Mouse (Mus musculus): ENCODE results near the gene Capn2.

Capn2 gene

DNA sequence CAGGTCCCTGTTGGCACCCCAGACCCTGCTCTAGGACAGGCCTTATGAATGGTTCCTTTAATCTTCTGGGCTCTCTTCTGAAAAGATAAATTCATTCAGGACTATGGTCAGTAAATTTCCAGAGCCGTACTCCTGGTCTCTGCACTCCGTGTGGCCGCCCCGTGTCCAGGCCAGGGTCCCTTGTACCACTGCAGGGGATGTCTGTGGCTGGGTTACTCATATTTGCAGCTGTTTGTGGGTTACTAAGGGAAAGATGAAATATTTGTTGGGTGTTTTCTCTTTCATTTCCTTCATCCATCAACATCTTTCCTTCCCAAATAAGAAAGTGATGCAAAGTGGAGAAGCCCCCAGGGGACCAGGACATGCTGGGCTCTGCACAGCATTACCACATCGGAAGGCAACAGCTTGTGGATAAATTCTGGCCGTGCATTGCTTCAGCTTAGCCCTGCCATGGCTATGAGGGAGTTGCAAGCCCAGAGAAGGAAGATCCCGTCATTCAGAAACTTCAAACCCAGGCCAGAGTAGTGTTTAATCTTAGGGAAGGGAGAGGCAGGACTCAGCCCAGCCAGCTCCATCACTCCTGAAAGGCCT is 15.5 kb downstream of the Capn2 start:
- no peak for DNase-seq (ENCODE audit: low spot score in 2 of 2)

DNA sequence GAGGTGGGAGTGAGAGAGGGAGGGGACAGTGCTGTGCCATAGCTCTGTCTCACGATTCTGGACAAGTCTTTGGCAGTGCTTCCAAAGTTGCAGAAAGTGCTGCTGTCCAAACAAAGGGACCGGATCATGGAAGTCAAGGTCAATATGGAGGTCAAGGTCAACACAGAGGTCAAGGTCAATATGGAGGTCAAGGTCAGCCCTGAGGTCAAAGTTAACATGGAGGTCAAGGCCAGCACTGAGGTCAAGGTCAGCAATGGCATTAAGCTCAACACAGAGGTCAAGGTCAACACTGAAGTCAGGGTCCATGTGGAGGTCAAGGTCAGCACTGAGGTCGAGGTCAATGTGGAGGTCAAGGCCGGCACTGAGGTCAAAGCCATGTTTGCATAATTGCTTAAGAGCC is 16.6 kb downstream of the Capn2 start:
- DNase-seq (ENCODE audit: low spot score in 2 of 2): no peak

GRCm38 (mm10) chr1:182500224-182500623 is 17.2 kb downstream of the Capn2 start:
- DNase-seq (ENCODE audit: low spot score in 2 of 2): no peak

- DNase-seq (ENCODE audit: low spot score in 2 of 2): no peak
These were observed 17.8 kb downstream of the Capn2 start for GRCm38 (mm10) chr1:182499443-182500089.

DNA sequence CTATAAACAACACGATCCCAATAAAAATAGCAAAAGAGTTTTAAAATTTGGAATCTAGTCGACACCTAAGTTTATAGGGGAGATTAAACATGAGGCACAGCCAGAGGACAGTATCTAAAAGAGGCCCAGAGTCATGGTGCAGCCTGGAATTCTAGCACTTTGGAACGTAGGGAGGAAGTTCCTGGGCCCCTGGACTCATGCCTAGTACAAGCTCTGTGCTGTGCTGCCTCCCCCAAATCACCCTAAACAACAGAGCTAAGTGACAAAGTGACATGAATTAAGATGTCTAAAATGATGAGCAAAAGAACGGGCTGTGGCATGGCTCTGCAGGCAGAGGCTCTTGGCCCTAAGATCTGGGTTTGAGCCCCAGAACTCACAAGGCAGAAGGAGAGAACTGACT is 19.7 kb downstream of the Capn2 start:
- DNase-seq (ENCODE audit: low spot score in 2 of 2): no peak

DNA sequence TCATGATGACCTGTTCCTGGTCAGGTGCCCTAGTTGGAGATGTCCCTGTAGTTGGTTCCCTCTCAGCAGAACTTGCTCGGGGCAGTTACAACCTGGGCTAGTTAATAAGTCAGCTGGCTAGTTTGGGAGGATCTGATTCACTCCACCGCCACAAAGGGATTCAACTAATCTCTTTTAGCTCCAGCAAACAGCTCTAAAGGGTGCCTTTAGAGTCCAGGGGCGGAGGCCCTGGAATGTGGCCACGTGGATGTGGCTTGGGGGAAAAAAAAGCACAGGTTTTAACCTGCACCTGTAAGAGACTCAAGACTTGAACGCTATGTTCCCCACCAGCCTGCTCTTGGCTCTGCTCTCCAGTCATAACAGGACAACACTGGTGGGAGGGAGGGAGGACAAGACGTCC is 20.7 kb downstream of the Capn2 start:
- no peak for DNase-seq (ENCODE audit: low spot score in 2 of 2)

DNA sequence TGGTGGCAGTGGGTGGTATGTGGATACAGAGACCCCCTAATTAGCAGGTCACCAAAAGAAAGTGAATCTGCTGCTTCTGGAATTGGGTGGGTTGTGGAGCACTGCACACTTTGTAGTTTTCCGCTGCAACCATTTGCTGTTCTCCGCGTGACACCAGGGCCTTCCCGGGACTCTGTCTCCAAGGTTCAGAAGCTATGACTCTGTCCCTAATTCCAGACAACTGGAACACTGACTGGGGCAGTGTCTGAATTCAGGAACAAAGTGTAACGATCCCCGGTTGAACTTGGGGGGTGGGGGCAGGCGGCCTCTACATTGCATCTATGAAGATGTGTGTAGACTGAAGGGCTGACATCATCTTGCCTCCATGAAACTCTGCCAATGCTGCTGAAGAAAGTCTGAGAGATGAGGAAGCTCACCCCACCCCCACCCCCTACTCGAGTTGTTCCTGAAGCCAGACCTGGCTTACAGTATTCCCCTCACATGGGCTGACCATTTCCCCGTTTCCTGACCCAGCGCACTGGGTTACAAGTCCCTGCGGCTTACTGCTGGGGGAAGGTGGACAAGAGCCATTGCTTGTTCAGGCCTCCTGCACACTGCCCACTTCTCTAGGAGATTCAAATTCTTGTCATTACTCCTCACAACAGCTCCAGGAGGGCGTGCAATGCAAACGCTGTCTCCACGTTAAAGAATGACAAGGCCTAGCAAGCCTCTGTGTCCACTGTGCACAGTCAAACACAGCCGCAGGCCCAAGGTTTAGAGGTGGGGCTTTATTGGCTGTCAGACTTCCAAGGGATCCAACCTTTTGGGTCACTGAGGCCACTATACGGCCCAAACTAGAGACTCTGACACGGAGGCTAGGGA is 22.9 kb downstream of the Capn2 start:
- DNase-seq (ENCODE audit: low spot score in 2 of 2): no peak

DNA sequence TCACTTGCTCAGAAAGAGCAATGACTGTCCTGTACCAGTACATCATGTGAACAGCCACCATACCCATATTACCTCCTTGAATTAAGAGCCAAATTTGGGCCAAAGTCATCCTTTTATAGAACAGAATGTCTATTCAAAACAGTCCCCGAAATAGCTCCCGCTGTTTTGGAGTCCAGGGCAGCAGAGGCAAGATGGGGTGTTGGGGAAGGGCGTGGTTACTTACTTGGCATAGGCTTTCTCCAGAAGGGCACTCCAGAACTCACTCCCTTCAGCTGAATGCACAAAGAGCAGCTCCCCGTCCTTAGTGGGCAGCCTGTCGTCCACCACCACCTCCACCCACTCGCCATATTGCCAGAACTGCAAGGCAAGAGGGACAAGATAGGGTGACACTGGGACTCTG is 25.6 kb downstream of the Capn2 start:
- no peak for DNase-seq (ENCODE audit: low spot score in 2 of 2)

GRCm38 (mm10) chr1:182490568-182490967 is 26.8 kb downstream of the Capn2 start:
- DNase-seq (ENCODE audit: low spot score in 2 of 2): no peak

DNA sequence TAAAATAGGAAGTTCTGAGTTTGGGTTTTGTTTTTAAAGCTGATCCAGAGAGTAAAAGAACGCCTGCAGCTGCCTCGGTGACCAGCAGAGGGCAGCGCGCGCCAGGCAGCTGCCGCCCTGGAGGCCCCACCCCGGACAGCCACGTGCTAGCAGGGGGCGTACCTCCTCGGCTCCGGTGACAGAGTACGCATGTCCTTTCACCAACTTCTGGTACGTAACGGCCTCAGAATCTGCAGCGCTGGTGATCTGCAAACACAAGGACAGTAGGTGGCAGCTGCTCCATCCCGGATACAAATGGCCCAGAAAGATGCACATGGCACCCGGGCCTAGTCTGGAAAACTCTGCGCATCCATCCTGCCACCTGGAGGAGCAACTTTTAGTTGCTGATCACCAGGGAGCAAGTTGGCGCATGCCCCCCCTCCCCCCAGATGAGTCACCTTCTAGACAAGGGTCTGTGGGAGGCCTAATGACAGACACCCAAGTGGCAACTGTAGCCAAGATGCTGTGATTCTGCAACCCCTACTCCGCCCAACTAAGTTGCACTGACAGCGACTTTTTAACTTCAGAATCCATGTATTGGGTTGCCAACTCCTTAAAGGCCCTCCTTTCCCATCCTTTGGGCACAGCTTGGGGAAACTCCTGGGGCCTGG is 27.5 kb downstream of the Capn2 start:
- DNase-seq (ENCODE audit: low spot score in 2 of 2): peak; percentile 89 to 93

- no peak for DNase-seq (ENCODE audit: low spot score in 2 of 2)
These were observed 28.9 kb downstream of the Capn2 start for GRCm38 (mm10) chr1:182488503-182488902.

DNA sequence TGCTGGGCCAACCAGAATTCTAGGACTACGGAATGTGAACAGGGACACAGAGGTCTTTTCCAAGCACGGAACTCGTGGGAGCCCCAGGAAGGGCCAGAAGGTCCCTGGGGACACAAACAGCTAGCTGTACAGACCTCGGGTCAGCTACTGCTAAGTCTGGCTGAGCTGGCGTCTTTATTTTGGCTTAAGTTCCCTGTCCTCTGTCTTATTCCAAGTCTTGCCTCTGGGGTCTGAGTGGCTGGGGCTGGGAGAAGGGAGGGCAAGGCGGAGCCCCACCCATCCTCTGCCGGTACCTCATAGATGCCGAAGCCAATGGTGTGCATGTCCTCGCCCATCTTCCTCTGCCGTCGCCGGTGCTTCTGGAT is 33.5 kb downstream of the Capn2 start:
- DNase-seq (ENCODE audit: low spot score in 2 of 2): no peak

DNA sequence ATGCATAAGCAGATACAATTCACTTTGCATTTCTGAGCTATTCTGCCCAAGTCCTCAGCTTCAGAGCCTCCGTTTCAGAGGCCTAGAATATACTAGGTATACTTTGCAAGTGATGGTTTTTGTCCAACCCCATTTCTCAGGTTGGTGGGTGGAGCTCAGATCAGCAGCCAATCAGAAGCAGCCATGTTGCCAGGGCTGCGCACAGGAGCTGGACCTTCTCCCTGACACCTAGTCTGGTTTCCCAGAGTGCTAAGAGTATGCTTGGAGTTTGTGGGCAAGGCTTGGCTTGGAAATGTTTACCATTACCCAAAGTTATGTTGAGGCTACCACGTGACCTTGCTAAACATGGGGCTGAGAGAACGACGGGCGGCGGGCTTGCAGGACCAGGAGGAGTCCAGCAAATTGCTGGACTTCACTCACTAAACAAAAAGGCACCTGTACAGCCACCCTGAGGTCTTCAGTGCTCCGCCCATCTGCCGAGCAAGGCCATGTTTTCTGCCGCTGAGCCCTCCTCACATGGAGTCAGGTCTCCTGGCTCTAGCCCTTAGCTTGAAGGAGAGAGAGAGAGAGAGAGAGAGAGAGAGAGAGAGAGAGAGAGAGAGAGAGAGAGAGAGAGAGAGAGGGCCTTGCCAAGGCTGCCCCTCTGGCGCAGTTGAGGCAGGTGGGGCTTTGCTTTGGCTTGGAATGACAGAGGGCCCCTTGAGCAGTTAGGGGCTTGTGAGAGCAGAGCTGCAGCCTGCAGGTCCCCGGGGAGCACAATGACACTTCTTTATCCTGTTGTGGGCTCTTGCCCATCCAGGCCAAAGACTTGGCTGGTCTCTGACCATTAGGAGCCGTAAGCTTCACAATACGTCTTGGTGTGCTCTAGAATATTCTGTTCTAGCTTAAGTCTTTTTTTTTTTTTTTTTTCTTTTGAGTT is 34.2 kb downstream of the Capn2 start:
- no peak for DNase-seq (ENCODE audit: low spot score in 2 of 2)

DNA sequence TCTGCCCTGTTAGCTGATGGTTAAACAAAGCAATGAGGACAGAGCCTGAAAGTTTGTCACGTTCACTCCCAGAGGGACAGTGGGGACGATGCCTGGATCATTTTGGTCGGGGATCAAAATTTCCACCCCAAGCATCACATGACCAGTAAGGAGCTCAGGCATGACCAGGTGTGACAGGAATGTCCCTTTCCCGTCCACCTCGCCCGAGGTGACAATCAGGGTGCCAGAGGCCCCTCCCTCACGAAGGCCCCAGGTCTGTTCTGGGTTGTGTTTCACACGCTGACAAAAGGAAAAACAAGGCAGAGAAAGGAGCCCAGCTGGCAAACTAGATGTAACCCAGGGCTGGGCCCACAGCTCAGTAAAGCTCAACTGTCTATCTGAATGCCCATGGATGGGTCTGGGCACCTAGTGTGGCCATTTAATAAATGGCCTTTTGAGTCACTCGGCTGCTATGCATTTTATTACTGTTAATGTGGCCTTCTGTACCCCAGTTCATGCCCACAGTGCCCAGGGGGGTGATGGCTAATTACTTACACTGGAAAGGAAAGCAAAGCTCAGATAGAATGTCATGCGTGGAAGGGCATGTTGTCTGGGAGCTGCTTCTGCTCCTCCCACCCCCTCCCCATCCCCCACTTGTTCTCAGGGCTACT is 35.6 kb downstream of the Capn2 start:
- DNase-seq (ENCODE audit: low spot score in 2 of 2): no peak

GRCm38 (mm10) chr1:182481138-182481537 is 36.3 kb downstream of the Capn2 start:
- DNase-seq (ENCODE audit: low spot score in 2 of 2): no peak

DNA sequence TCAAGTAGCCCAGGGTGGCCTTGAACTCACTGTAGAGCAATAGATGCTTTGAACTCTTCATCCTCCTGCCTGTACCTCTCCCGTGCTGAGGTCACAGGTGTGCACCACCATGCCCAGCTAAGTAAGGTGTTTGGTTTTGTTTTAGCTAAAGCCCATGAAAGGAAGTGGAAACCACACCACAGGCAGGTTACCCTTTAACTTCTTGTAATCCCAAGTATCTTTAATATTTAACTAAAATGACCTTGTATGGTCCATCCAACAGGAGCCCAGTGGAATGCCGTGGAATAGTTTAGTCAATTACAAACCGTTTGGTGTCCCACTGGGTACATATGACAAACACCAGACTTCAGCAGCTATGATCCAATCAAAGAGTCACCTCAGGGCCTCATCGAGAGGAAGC is 38.5 kb downstream of the Capn2 start:
- no peak for DNase-seq (ENCODE audit: low spot score in 2 of 2)

GRCm38 (mm10) chr1:182475005-182475796 is 42.2 kb downstream of the Capn2 start:
- DNase-seq (ENCODE audit: low spot score in 2 of 2): no peak

- no peak for DNase-seq (ENCODE audit: low spot score in 2 of 2)
These were observed 51.4 kb downstream of the Capn2 start for GRCm38 (mm10) chr1:182465978-182466377.

- DNase-seq (ENCODE audit: low spot score in 2 of 2): no peak
These were observed 52.1 kb downstream of the Capn2 start for GRCm38 (mm10) chr1:182465309-182465708.

DNA sequence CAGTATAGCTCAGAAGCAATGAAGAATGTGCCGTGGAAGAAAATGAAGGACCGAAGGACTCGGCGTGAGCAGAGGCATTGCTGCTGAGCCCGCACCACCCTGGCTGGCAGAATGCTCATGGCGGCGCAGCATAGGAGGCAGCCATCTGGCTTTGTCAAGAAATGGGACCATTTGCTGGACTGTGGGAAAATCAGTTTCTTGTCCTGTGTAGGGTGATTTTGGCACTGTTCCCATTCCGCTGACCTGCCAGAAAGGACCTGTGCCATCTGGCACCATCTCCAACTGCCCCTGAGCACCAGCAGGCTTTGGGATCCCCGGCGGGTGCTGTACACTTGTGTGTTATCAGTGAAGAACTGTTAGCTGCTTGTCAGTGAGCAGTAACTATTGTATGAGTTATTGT is 55.6 kb downstream of the Capn2 start:
- DNase-seq (ENCODE audit: low spot score in 2 of 2): no peak

Data from thymus, postnatal 10 days (tissue).